Mouse (Mus musculus) kidney, postnatal 25 days (tissue): ENCODE results near the gene Impg2.
A peak's percentile ranks its signal among the peaks of the same experiment; 100 is the strongest.

Experiments used
- DNase-seq, 2 experiments: peaks; one replicate each; pipeline ENCODE4 v3.0.0; 2021; ENCODE audit warnings: mixed read lengths in 2 of 2

Gene Impg2

GRCm38 (mm10) chr16:56304167-56304566 lies 100.1 kb downstream of the Impg2 start:
- DNase-seq, result no peak

GRCm38 (mm10) chr16:56307575-56307974 lies 103.5 kb downstream of the Impg2 start:
- DNase-seq, result peak; percentile 38 to 69

GRCm38 (mm10) chr16:56311291-56311690 lies 107.2 kb downstream of the Impg2 start:
- peak in 1 of 2 experiments; percentile 9 for DNase-seq
